Mouse (Mus musculus): Measurements from ENCODE around the gene Xpnpep1. TPM values are rescaled to one million over a fixed set of nuclear protein-coding genes. Genes with fewer than 3 reads are reported as not detected.

Xpnpep1 gene
- polyA plus RNA-seq, 1 experiment from 2014 or later = 85.5 TPM

- no peak overlapping the region for H3K4me3 ChIP-seq (ENCODE audit: low read depth, low read length)
- H3K9ac ChIP-seq (ENCODE audit: low read depth, low read length) = peak overlapping the region; percentile 43
- H3K36me3 ChIP-seq (ENCODE audit: control insufficient read depth, insufficient read depth) = no peaks in the 10 kb centered on the region
- H3K27me3 ChIP-seq (ENCODE audit: control insufficient read depth, insufficient read depth, low read depth, low read length) = no peaks in the 10 kb centered on the region
- peak; percentile 98 for ATAC-seq (ENCODE audit: low read depth)
- H3K4me1 ChIP-seq (ENCODE audit: control insufficient read depth, low read depth, low read length) = peaks cover 24% of the 10 kb centered on the region
- 43% methylated on average over 8 of the region's 8 CpGs for WGBS (ENCODE audit: insufficient replicate concordance)
- peak overlapping the region; percentile 95 for H3K27ac ChIP-seq (ENCODE audit: low read length)
- peak overlapping the region; percentile 52 for H3K4me2 ChIP-seq (ENCODE audit: low read depth, low read length)
- H3K9me3 ChIP-seq (replicated peaks; ENCODE audit: control insufficient read depth, low read length) = no peaks in the 10 kb centered on the region
Measured at GRCm38 (mm10) chr19:53058726-53059334, 18.8 kb upstream of the Xpnpep1 start.

GRCm38 (mm10) chr19:53057980-53058725, 18.1 kb upstream of the Xpnpep1 start:
- H3K4me3 ChIP-seq (ENCODE audit: low read depth, low read length) = no peak overlapping the region
- peak overlapping the region; percentile 95 for H3K27ac ChIP-seq (ENCODE audit: low read length)
- ATAC-seq (ENCODE audit: low read depth) = no peak
- H3K36me3 ChIP-seq (ENCODE audit: control insufficient read depth, insufficient read depth) = no peaks in the 10 kb centered on the region
- H3K4me2 ChIP-seq (ENCODE audit: low read depth, low read length) = no peak overlapping the region
- no peak overlapping the region for H3K9ac ChIP-seq (ENCODE audit: low read depth, low read length)
- H3K9me3 ChIP-seq (replicated peaks; ENCODE audit: control insufficient read depth, low read length) = no peaks in the 10 kb centered on the region
- peaks cover 24% of the 10 kb centered on the region for H3K4me1 ChIP-seq (ENCODE audit: control insufficient read depth, low read depth, low read length)
- WGBS (ENCODE audit: insufficient replicate concordance) = 79% methylated on average over 16 of the region's 16 CpGs
- H3K27me3 ChIP-seq (ENCODE audit: control insufficient read depth, insufficient read depth, low read depth, low read length) = no peaks in the 10 kb centered on the region

GRCm38 (mm10) chr19:53053355-53053754, 13.3 kb upstream of the Xpnpep1 start:
- peaks cover 8% of the 10 kb centered on the region for H3K4me1 ChIP-seq (ENCODE audit: control insufficient read depth, low read depth, low read length)
- no peak for ATAC-seq (ENCODE audit: low read depth)
- no peaks in the 10 kb centered on the region for H3K9me3 ChIP-seq (replicated peaks; ENCODE audit: control insufficient read depth, low read length)
- no peak overlapping the region for H3K4me2 ChIP-seq (ENCODE audit: low read depth, low read length)
- H3K27me3 ChIP-seq (ENCODE audit: control insufficient read depth, insufficient read depth, low read depth, low read length) = no peaks in the 10 kb centered on the region
- no peak overlapping the region for H3K9ac ChIP-seq (ENCODE audit: low read depth, low read length)
- WGBS (ENCODE audit: insufficient replicate concordance) = 75% methylated on average over 16 of the region's 16 CpGs
- no peak overlapping the region for H3K27ac ChIP-seq (ENCODE audit: low read length)
- H3K36me3 ChIP-seq (ENCODE audit: control insufficient read depth, insufficient read depth) = no peaks in the 10 kb centered on the region
- no peak overlapping the region for H3K4me3 ChIP-seq (ENCODE audit: low read depth, low read length)

- H3K27ac ChIP-seq (ENCODE audit: low read length) = no peak overlapping the region
- ATAC-seq (ENCODE audit: low read depth) = peak; percentile 66
- H3K4me1 ChIP-seq (ENCODE audit: control insufficient read depth, low read depth, low read length) = peaks cover 3% of the 10 kb centered on the region; the same call in 1 of the 2 replicates
- H3K4me2 ChIP-seq (ENCODE audit: low read depth, low read length) = peak overlapping the region; percentile 27
- no peak overlapping the region for H3K9ac ChIP-seq (ENCODE audit: low read depth, low read length)
- H3K36me3 ChIP-seq (ENCODE audit: control insufficient read depth, insufficient read depth) = no peaks in the 10 kb centered on the region
- no peaks in the 10 kb centered on the region for H3K9me3 ChIP-seq (replicated peaks; ENCODE audit: control insufficient read depth, low read length)
- 51% methylated on average over 19 of the region's 19 CpGs for WGBS (ENCODE audit: insufficient replicate concordance)
- no peak overlapping the region for H3K4me3 ChIP-seq (ENCODE audit: low read depth, low read length)
- no peaks in the 10 kb centered on the region for H3K27me3 ChIP-seq (ENCODE audit: control insufficient read depth, insufficient read depth, low read depth, low read length)
Measured at GRCm38 (mm10) chr19:53052031-53052670, 12.1 kb upstream of the Xpnpep1 start.

- no peak overlapping the region for H3K4me2 ChIP-seq (ENCODE audit: low read depth, low read length)
- H3K4me1 ChIP-seq (ENCODE audit: control insufficient read depth, low read depth, low read length) = peaks cover 3% of the 10 kb centered on the region; the same call in 1 of the 2 replicates
- WGBS (ENCODE audit: insufficient replicate concordance) = 79% methylated on average over 18 of the region's 18 CpGs
- no peaks in the 10 kb centered on the region for H3K9me3 ChIP-seq (replicated peaks; ENCODE audit: control insufficient read depth, low read length)
- no peak overlapping the region for H3K9ac ChIP-seq (ENCODE audit: low read depth, low read length)
- ATAC-seq (ENCODE audit: low read depth) = no peak
- H3K4me3 ChIP-seq (ENCODE audit: low read depth, low read length) = no peak overlapping the region
- H3K27me3 ChIP-seq (ENCODE audit: control insufficient read depth, insufficient read depth, low read depth, low read length) = no peaks in the 10 kb centered on the region
- H3K27ac ChIP-seq (ENCODE audit: low read length) = no peak overlapping the region
- H3K36me3 ChIP-seq (ENCODE audit: control insufficient read depth, insufficient read depth) = no peaks in the 10 kb centered on the region
Measured at GRCm38 (mm10) chr19:53051288-53051985, 11.4 kb upstream of the Xpnpep1 start.

GRCm38 (mm10) chr19:53050100-53050499, 10.1 kb upstream of the Xpnpep1 start:
- no peak overlapping the region for H3K4me3 ChIP-seq (ENCODE audit: low read depth, low read length)
- WGBS (ENCODE audit: insufficient replicate concordance) = 69% methylated on average over 3 of the region's 3 CpGs
- no peak for ATAC-seq (ENCODE audit: low read depth)

GRCm38 (mm10) chr19:53047208-53047607, 7.2 kb upstream of the Xpnpep1 start:
- ATAC-seq (ENCODE audit: low read depth) = no peak
- no peaks in the 10 kb centered on the region for H3K9me3 ChIP-seq (replicated peaks; ENCODE audit: control insufficient read depth, low read length)
- 84% methylated on average over 5 of the region's 5 CpGs for WGBS (ENCODE audit: insufficient replicate concordance)

More at GRCm38 (mm10) chr19:53050100-53050499, 10.1 kb upstream of the Xpnpep1 start:
- H3K27ac ChIP-seq (ENCODE audit: low read length) = no peak overlapping the region
- no peaks in the 10 kb centered on the region for H3K27me3 ChIP-seq (ENCODE audit: control insufficient read depth, insufficient read depth, low read depth, low read length)
- no peaks in the 10 kb centered on the region for H3K36me3 ChIP-seq (ENCODE audit: control insufficient read depth, insufficient read depth)
- H3K9me3 ChIP-seq (replicated peaks; ENCODE audit: control insufficient read depth, low read length) = no peaks in the 10 kb centered on the region
- H3K9ac ChIP-seq (ENCODE audit: low read depth, low read length) = no peak overlapping the region
- H3K4me2 ChIP-seq (ENCODE audit: low read depth, low read length) = no peak overlapping the region
- H3K4me1 ChIP-seq (ENCODE audit: control insufficient read depth, low read depth, low read length) = peaks cover 3% of the 10 kb centered on the region; the same call in 1 of the 2 replicates

GRCm38 (mm10) chr19:53043423-53044125, 3.6 kb upstream of the Xpnpep1 start:
- Histone ChIP-seq H3K27ac (ENCODE audit: low read length) (no peak overlapping the region), H3K36me3 (ENCODE audit: control insufficient read depth, insufficient read depth) (no peaks in the 10 kb centered on the region), H3K4me1 (ENCODE audit: control insufficient read depth, low read depth, low read length) (peaks cover 12% of the 10 kb centered on the region), H3K4me2 (ENCODE audit: low read depth, low read length) (no peak overlapping the region), H3K9ac (ENCODE audit: low read depth, low read length) (no peak overlapping the region), H3K4me3 (ENCODE audit: low read depth, low read length) (no peak overlapping the region), H3K27me3 (ENCODE audit: control insufficient read depth, insufficient read depth, low read depth, low read length) (no peaks in the 10 kb centered on the region), H3K9me3 (replicated peaks; ENCODE audit: control insufficient read depth, low read length) (no peaks in the 10 kb centered on the region)
- ATAC-seq (ENCODE audit: low read depth) = no peak
- WGBS (ENCODE audit: insufficient replicate concordance) = 66% methylated on average over 13 of the region's 13 CpGs

More at GRCm38 (mm10) chr19:53047208-53047607, 7.2 kb upstream of the Xpnpep1 start:
- no peak overlapping the region for H3K4me3 ChIP-seq (ENCODE audit: low read depth, low read length)
- no peaks in the 10 kb centered on the region for H3K27me3 ChIP-seq (ENCODE audit: control insufficient read depth, insufficient read depth, low read depth, low read length)
- H3K27ac ChIP-seq (ENCODE audit: low read length) = no peak overlapping the region
- peaks cover 5% of the 10 kb centered on the region for H3K4me1 ChIP-seq (ENCODE audit: control insufficient read depth, low read depth, low read length)
- H3K36me3 ChIP-seq (ENCODE audit: control insufficient read depth, insufficient read depth) = no peaks in the 10 kb centered on the region
- no peak overlapping the region for H3K4me2 ChIP-seq (ENCODE audit: low read depth, low read length)
- no peak overlapping the region for H3K9ac ChIP-seq (ENCODE audit: low read depth, low read length)
